Mouse (Mus musculus) liver, adult (tissue): ENCODE results near the gene Ncapd3.

Experiments
- GATA4 ChIP-seq: IDR thresholded peaks from 2 replicates; pipeline ENCODE4 v1.6.1; 2014; ENCODE audit warnings: mild to moderate bottlenecking, low read length; ENCODE audit not compliant: insufficient replicate concordance

The Ncapd3 gene

GRCm38 (mm10) chr9:27128629-27129028 is 98.7 kb downstream of the Ncapd3 start:
- peak; percentile 50; the same call in 1 of the 2 replicates for TF ChIP-seq GATA4

GRCm38 (mm10) chr9:27134410-27134809 is 104.4 kb downstream of the Ncapd3 start:
- TF ChIP-seq GATA4: no peak

GRCm38 (mm10) chr9:27135372-27135771 is 105.4 kb downstream of the Ncapd3 start:
- no peak for TF ChIP-seq GATA4

GRCm38 (mm10) chr9:27136651-27137050 is 106.7 kb downstream of the Ncapd3 start:
- TF ChIP-seq GATA4: no peak

- TF ChIP-seq GATA4: no peak
Measured at GRCm38 (mm10) chr9:27140432-27141065, 110.6 kb downstream of the Ncapd3 start.

GRCm38 (mm10) chr9:27144271-27144840 is 114.4 kb downstream of the Ncapd3 start:
- TF ChIP-seq GATA4: no peak
